Mouse (Mus musculus) forebrain, embryonic 11.5 days (tissue): ENCODE measurements around the gene Etv3. TPM values are rescaled to one million over a fixed set of nuclear protein-coding genes. Genes with fewer than 3 reads are reported as not detected.

Experiments
- ATAC-seq: fragments of 200-750 bp; cut with Nextera tagmentation; replicated peaks from 2 replicates; pipeline ENCODE4 v1.8.0; 2017; ENCODE audit warnings: moderate TSS enrichment; ENCODE audit not compliant: low FRiP score
- DNase-seq: peaks from one replicate; pipeline ENCODE4 v3.0.0-alpha.2; 2017; ENCODE audit warnings: low spot score
- H3K27ac ChIP-seq: fragments of 300-500 bp; sonication (generic); 2 replicates; pipeline ENCODE4 v1.5.1; 2014; ENCODE audit warnings: low read depth, low read length
- H3K27me3 ChIP-seq: fragments of 300-500 bp; sonication (generic); 2 replicates; pipeline ENCODE4 v1.6.1; 2014; ENCODE audit warnings: mild to moderate bottlenecking, low read length, mixed read lengths; ENCODE audit not compliant: control insufficient read depth, insufficient read depth
- H3K36me3 ChIP-seq: fragments of 300-500 bp; sonication (generic); 2 replicates; pipeline ENCODE4 v1.6.1; 2014; ENCODE audit warnings: mild to moderate bottlenecking, low read length, moderate library complexity, mixed read lengths; ENCODE audit not compliant: control insufficient read depth, insufficient read depth
- H3K4me1 ChIP-seq: fragments of 300-500 bp; sonication (generic); replicated peaks from 2 replicates; pipeline ENCODE4 v1.6.1; 2014; ENCODE audit warnings: low read length, mixed read lengths; ENCODE audit not compliant: control insufficient read depth, insufficient read depth
- H3K4me2 ChIP-seq: fragments of 300-500 bp; sonication (generic); 2 replicates; pipeline ENCODE4 v1.6.1; 2014; ENCODE audit warnings: low read depth, mild to moderate bottlenecking, low read length, moderate library complexity, mixed read lengths; ENCODE audit not compliant: severe bottlenecking
- H3K4me3 ChIP-seq: fragments of 300-500 bp; sonication (generic); 2 replicates; pipeline ENCODE4 v1.5.1; 2014; ENCODE audit warnings: low read depth, low read length
- H3K9ac ChIP-seq: fragments of 300-500 bp; sonication (generic); 2 replicates; pipeline ENCODE4 v1.6.1; 2014; ENCODE audit warnings: low read length
- H3K9me3 ChIP-seq: fragments of 300-500 bp; sonication (generic); 2 replicates; pipeline ENCODE4 v1.6.1; 2016; ENCODE audit warnings: low read length, mixed read lengths; ENCODE audit not compliant: control insufficient read depth
- WGBS: fragments of 180-500 bp; shearing (Covaris S2); extraction: QIAGEN DNeasy Blood & Tissue Kit; methylation state at CpG from one replicate; pipeline ENCODE4 v1.1.7; 2014; 5-methylcytosine and 5-hydroxymethylcytosine counted together
- polyA plus RNA-seq: library from polyadenylated mRNA; unstranded; fragments of >200 nt; fragmentation: Nextera tagmentation; extraction: Ambion mirVana; gene quantifications from 2 replicates; pipeline ENCODE4 v1.2.1, GENCODE M21; 2014

Etv3 gene
- polyA plus RNA-seq, 1 experiment from 2014 or later, result 10.6 TPM

DNA sequence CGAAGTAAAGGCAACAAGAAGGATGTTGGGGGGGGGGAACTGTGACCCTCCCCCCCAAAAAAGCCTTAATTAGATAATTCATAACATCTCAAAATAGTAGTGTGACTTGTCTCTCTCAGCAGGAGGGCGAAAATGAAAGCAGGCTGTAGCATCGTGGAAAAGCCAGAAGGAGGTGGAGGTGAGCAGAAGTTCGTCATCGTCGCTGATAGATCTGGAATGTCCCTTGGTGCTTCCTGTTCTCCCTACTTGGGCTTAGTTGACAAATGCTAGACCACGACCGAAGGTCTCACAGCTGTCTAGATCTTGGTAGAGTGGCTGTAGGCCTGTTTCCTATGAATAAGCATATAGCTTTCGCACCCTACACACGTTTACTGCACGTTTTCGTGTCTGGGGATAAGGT is 1.9 kb downstream of the Etv3 start:
- Histone ChIP-seq H3K27me3 (no peaks in the 10 kb centered on the region; the same call in 1 of the 2 replicates), H3K4me2 (no peak overlapping the region), H3K27ac (no peak overlapping the region), H3K36me3 (peaks cover 8% of the 10 kb centered on the region), H3K4me3 (no peak overlapping the region), H3K4me1 (0 out of 2 replicates have a peak, but pooled peaks cover 4% of the 10 kb centered on the region), H3K9ac (no peak overlapping the region), H3K9me3 (no peaks in the 10 kb centered on the region)
- WGBS, result 89% methylated on average over 12 of the region's 12 CpGs
- ATAC-seq (no peak), DNase-seq (no peak)

DNA sequence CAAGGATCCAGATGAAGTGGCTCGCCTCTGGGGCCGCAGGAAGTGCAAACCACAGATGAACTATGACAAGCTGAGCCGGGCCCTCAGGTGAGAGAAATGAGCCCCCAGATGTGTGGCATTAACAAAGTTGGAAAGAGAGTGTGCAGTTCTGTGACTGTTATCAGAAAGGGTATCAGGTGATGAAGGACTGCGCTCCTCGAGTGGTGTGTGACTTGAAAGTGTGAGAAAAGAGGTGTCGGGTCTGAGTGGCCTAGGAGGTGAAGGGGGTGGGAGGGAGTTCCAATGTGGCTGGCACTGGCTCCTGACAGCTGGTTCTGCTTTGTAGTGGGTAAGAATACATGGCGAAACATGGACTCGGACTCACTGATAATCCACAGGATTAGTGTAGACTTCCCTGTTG is 2.8 kb downstream of the Etv3 start:
- no peak for ATAC-seq
- no peaks in the 10 kb centered on the region for H3K9me3 ChIP-seq
- H3K4me1 ChIP-seq, result 0 out of 2 replicates have a peak, but pooled peaks cover 4% of the 10 kb centered on the region
- H3K9ac ChIP-seq, result no peak overlapping the region
- no peak for DNase-seq
- peaks cover 8% of the 10 kb centered on the region for H3K36me3 ChIP-seq
- H3K4me3 ChIP-seq, result no peak overlapping the region
- WGBS, result 95% methylated on average over 7 of the region's 8 CpGs
- H3K27me3 ChIP-seq, result no peaks in the 10 kb centered on the region
- no peak overlapping the region for H3K27ac ChIP-seq
- no peak overlapping the region for H3K4me2 ChIP-seq

DNA sequence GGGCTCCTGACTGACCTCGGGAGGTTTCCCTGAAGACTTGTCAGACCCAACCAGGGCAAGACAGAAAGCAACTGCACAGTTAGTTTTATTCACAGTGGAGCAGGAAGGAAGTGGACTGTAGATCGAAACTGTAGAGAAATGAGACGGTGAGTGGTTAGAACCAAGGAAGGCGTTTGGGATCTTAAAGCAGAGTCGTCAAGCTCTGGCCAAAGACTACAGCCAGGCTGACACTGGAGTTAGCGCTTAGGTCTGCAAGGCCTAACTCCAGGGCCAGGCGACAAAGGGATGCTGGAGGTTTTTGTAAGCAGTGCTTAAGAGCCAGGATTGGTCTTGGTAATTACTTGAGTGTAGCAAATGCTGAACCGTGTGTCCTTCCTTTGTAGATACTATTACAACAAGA is 3.6 kb downstream of the Etv3 start:
- no peak for ATAC-seq
- Histone ChIP-seq H3K9ac (no peak overlapping the region), H3K4me2 (no peak overlapping the region), H3K9me3 (no peaks in the 10 kb centered on the region), H3K36me3 (peaks cover 8% of the 10 kb centered on the region), H3K27ac (no peak overlapping the region), H3K4me1 (0 out of 2 replicates have a peak, but pooled peaks cover 4% of the 10 kb centered on the region), H3K4me3 (no peak overlapping the region), H3K27me3 (no peaks in the 10 kb centered on the region)
- DNase-seq, result no peak
- 95% methylated on average over 8 of the region's 8 CpGs for WGBS

DNA sequence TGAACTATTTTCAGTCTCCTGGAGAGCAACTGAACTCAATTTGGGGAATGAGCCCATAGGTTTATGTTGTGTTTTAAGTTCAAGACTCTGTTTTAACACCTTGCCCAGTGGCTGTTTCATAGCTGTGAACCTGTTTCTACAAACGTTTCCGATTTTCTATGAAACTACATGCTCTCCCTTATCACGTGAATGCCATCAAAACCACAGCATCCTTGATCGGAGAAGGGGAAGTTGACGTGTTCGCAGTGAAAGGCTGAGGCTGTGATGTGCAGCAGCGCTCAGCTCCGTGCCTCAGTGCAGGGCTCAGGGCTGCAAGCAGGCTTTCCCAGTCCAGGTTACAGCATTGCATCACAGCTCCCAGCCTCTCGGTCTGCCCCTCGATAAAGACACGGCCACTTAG is 4.4 kb downstream of the Etv3 start:
- Histone ChIP-seq H3K36me3 (peaks cover 8% of the 10 kb centered on the region), H3K27me3 (no peaks in the 10 kb centered on the region), H3K4me3 (no peak overlapping the region), H3K9ac (no peak overlapping the region), H3K27ac (no peak overlapping the region), H3K9me3 (no peaks in the 10 kb centered on the region), H3K4me2 (no peak overlapping the region), H3K4me1 (0 out of 2 replicates have a peak, but pooled peaks cover 4% of the 10 kb centered on the region)
- 94% methylated on average over 11 of the region's 11 CpGs for WGBS
- ATAC-seq, result no peak
- no peak for DNase-seq

DNA sequence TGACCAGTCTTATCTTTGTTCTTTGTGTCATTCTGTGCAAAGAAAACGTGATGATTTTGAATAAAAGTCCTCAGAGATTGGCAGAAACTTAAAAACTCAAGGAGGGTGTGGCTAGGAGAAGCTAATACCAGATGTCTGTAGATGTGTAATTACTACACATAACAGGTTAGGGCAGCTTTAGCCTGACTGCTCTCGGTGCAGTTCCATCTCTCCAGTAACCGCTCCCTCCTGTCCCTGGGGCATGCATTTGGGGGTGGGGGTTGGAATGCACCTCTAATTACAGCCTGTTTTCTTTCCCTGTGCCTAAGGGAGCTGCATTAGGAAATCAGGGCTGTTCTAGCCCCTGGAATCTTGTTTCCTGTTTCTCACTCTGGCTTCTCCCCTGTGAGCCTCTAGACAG is 5.0 kb downstream of the Etv3 start:
- Histone ChIP-seq H3K27ac (no peak overlapping the region), H3K4me3 (no peak overlapping the region), H3K36me3 (peaks cover 10% of the 10 kb centered on the region), H3K9me3 (no peaks in the 10 kb centered on the region), H3K9ac (no peak overlapping the region), H3K27me3 (no peaks in the 10 kb centered on the region), H3K4me1 (0 out of 2 replicates have a peak, but pooled peaks cover 4% of the 10 kb centered on the region), H3K4me2 (no peak overlapping the region)
- DNase-seq, result no peak
- ATAC-seq, result no peak
- WGBS, result 92% methylated on average over 3 of the region's 3 CpGs

DNA sequence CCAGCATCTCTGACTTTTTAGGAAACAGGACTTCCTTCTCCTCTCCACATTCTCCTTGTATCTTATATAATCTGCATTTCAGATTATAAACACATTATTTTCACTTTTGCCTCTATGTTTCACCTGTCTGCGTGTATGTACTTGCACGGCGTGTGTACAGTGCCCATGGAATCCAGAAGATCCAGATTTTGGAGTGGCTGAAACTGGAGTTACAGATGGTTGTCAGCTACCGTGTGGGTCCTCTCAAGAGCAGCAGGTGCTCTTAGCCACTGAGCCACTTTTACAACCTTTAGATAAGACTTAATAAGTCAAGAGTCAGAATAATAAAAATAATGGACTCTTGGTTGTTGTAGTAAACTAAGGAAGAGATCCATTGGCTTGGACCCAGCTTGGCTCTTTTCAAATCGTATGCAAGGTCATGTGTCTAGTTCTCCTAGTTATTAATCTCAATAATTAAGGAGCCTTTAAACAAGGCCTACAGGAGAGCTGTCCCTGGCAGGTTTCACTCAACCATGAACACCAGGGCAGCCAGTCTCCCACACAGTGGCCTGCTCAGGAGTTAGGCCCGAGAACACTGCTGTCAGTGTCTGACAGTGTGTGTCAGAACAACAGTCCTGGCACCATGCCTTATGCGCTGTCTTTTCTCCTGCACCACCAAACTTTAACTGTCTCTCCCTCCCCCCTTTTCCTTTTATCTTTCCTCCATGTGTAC is 8.6 kb downstream of the Etv3 start:
- ATAC-seq, result no peak
- H3K9me3 ChIP-seq, result no peaks in the 10 kb centered on the region
- no peaks in the 10 kb centered on the region for H3K27me3 ChIP-seq
- H3K27ac ChIP-seq, result no peak overlapping the region
- DNase-seq, result no peak
- peaks cover 17% of the 10 kb centered on the region for H3K36me3 ChIP-seq
- H3K4me1 ChIP-seq, result no peaks in the 10 kb centered on the region
- WGBS, result 97% methylated on average over 7 of the region's 7 CpGs
- no peak overlapping the region for H3K9ac ChIP-seq
- H3K4me3 ChIP-seq, result no peak overlapping the region
- H3K4me2 ChIP-seq, result no peak overlapping the region

DNA sequence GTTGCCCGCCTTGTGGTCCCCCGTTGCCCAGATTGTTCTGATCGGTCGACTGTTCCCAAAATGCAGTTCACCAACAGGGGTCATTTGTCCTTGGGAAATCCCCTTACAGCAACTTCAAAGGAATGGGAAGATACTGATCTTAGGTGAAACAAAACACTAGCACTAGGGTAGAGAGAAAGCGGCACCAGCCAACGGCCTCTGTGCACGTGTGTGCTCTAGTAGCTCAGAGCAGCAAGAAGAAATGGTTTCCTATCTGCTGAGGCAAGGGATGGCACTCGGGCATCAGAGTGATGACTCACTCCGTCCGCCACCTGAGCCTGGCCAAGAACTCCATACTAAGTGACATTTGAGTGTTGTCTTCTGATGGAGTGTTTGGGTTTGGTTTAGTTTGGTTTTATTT is 12.8 kb downstream of the Etv3 start:
- Histone ChIP-seq H3K4me3 (no peak overlapping the region), H3K27ac (no peak overlapping the region), H3K27me3 (no peaks in the 10 kb centered on the region), H3K4me1 (peaks cover 10% of the 10 kb centered on the region), H3K4me2 (no peak overlapping the region), H3K9me3 (no peaks in the 10 kb centered on the region), H3K9ac (no peak overlapping the region), H3K36me3 (peaks cover 13% of the 10 kb centered on the region)
- 89% methylated on average over 10 of the region's 10 CpGs for WGBS
- ATAC-seq (no peak), DNase-seq (no peak)

DNA sequence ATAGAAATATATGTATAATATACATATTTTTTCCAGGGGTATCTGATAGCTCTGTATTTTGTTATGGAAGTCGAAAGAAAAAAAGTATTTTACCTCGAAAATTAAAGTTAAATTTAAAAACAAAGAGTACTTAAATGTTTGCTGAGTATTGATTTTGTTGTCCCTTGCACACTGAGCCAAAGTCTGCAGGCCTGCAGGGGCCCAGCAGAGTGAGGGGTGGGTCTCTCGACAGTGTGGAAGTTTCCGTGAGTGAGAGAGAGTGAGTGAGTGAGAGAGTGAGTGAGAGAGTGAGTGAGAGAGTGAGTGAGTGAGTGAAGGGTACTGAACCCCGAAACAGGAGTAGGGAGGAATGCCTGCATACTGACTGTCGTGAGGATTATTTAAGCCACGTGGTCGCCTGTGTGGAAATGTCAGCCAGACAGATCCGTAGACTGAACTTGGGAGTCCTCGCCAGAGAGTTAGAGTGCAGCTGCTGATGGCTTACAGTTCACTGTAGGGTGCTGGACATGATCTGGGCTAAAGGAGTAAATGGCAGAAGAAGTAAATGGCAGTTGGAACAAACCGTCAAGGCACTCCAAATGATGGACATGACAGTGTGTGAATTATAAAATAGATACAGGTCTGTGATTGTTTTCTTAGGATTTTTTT is 14.9 kb downstream of the Etv3 start:
- no peak overlapping the region for H3K27ac ChIP-seq
- DNase-seq, result no peak
- no peaks in the 10 kb centered on the region for H3K9me3 ChIP-seq
- ATAC-seq, result no peak
- H3K4me1 ChIP-seq, result peaks cover 12% of the 10 kb centered on the region
- no peaks in the 10 kb centered on the region for H3K27me3 ChIP-seq
- no peak overlapping the region for H3K9ac ChIP-seq
- no peak overlapping the region for H3K4me2 ChIP-seq
- peaks cover 12% of the 10 kb centered on the region for H3K36me3 ChIP-seq
- 69% methylated on average over 11 of the region's 11 CpGs for WGBS
- no peak overlapping the region for H3K4me3 ChIP-seq

DNA sequence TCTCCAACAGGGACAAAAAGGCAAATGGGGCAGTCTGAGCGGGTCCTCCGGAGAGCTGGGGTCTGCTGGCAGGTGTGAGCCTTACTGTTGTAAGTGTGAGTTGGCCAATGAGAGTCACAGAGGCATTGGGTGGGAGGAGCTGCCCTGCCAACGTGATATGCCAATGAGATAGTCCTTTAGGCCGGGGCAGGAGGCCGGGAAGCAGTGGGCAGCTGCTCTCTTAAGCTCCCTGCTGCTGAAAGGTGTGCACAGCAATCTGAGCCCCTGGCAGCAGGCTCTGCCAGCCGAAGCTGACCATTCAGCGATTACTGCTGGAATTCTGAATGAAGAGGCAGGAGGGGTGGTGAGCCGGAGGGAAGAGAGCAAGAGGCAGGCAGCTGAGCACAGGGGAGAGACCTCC is 15.5 kb downstream of the Etv3 start:
- WGBS, result 21% methylated on average over 8 of the region's 8 CpGs
- H3K4me2 ChIP-seq, result no peak overlapping the region
- ATAC-seq (no peak), DNase-seq (no peak)
- H3K4me1 ChIP-seq, result peaks cover 12% of the 10 kb centered on the region
- no peak overlapping the region for H3K4me3 ChIP-seq
- no peak overlapping the region for H3K27ac ChIP-seq
- no peaks in the 10 kb centered on the region for H3K27me3 ChIP-seq
- no peaks in the 10 kb centered on the region for H3K9me3 ChIP-seq
- peaks cover 8% of the 10 kb centered on the region; the same call in 1 of the 2 replicates for H3K36me3 ChIP-seq
- H3K9ac ChIP-seq, result no peak overlapping the region
